Mouse (Mus musculus) CD8-positive naive resting alpha-beta T cell, adult 2 months (primary cell): ENCODE measurements around the gene Lamp1.
A peak's percentile ranks its signal among the peaks of the same experiment; 100 is the strongest.

ENCODE experiments used
- DNase-seq, 2 experiments: peaks; one replicate each; pipeline ENCODE4 v3.0.0; 2022; ENCODE audit warnings: low read depth in 2 of 2, low spot score in 2 of 2

Lamp1 gene

GRCm38 (mm10) chr8:13158718-13159376, at the start of gene Lamp1:
Lamp1 (plus strand) TSS chr8:13159161.
- DNase-seq = peak; percentile 89 to 92

- DNase-seq = no peak
These were observed 49.5 kb upstream of the Lamp1 start for GRCm38 (mm10) chr8:13109416-13109960.

- DNase-seq = no peak
These were observed 47.0 kb upstream of the Lamp1 start for GRCm38 (mm10) chr8:13111917-13112316.

- DNase-seq = no peak
These were observed 45.7 kb upstream of the Lamp1 start for GRCm38 (mm10) chr8:13113232-13113631.

GRCm38 (mm10) chr8:13117096-13117495, 41.9 kb upstream of the Lamp1 start:
- no peak for DNase-seq

- DNase-seq = no peak
These were observed 40.4 kb upstream of the Lamp1 start for GRCm38 (mm10) chr8:13118516-13118915.

GRCm38 (mm10) chr8:13120882-13121665, 37.9 kb upstream of the Lamp1 start:
- no peak for DNase-seq

GRCm38 (mm10) chr8:13122887-13123421, 36.0 kb upstream of the Lamp1 start:
- DNase-seq = no peak

GRCm38 (mm10) chr8:13124897-13125296, 34.1 kb upstream of the Lamp1 start:
- DNase-seq = no peak

- peak; percentile 32 to 54 for DNase-seq
These were observed 26.7 kb upstream of the Lamp1 start for GRCm38 (mm10) chr8:13132220-13132619.

- no peak for DNase-seq
These were observed 19.2 kb upstream of the Lamp1 start for GRCm38 (mm10) chr8:13139641-13140182.

- no peak for DNase-seq
These were observed 17.3 kb upstream of the Lamp1 start for GRCm38 (mm10) chr8:13141681-13142080.

GRCm38 (mm10) chr8:13148476-13148875, 10.5 kb upstream of the Lamp1 start:
- DNase-seq = no peak

- no peak for DNase-seq
These were observed 9.7 kb upstream of the Lamp1 start for GRCm38 (mm10) chr8:13149287-13149686.

GRCm38 (mm10) chr8:13149866-13150265, 9.1 kb upstream of the Lamp1 start:
- DNase-seq = no peak

GRCm38 (mm10) chr8:13150929-13151328, 8.0 kb upstream of the Lamp1 start:
- DNase-seq = no peak

GRCm38 (mm10) chr8:13154099-13154498, 4.9 kb upstream of the Lamp1 start:
- DNase-seq = no peak

GRCm38 (mm10) chr8:13155358-13155757, 3.6 kb upstream of the Lamp1 start:
- DNase-seq = no peak

- no peak for DNase-seq
These were observed 2.4 kb upstream of the Lamp1 start for GRCm38 (mm10) chr8:13156327-13157097.

- DNase-seq = no peak
These were observed 468 bp downstream of the Lamp1 start for GRCm38 (mm10) chr8:13159377-13159881.

GRCm38 (mm10) chr8:13160691-13161090, 1.7 kb downstream of the Lamp1 start:
- DNase-seq = no peak
